Mouse (Mus musculus) heart, embryonic 15.5 days (tissue): ENCODE results near the gene Ccdc34. TPM values are rescaled to one million over a fixed set of nuclear protein-coding genes. Genes with fewer than 3 reads are reported as not detected.
"Not testable (repeated sequence)": the region's sequence is repeated elsewhere in the genome, so short reads cannot be mapped to it uniquely, and the experiment has no call there.

ENCODE experiments used
- ATAC-seq: fragments of 200-750 bp; cut with Nextera tagmentation; replicated peaks from 2 replicates; pipeline ENCODE4 v1.8.0; 2017; ENCODE audit warnings: low read depth, moderate TSS enrichment; ENCODE audit not compliant: insufficient number of reproducible peaks, insufficient read depth, low FRiP score
- H3K27ac ChIP-seq: fragments of 300-500 bp; sonication (generic); 2 replicates; pipeline ENCODE4 v1.5.1; 2015; ENCODE audit warnings: mild to moderate bottlenecking, inconsistent platforms
- H3K27me3 ChIP-seq: fragments of 300-500 bp; sonication (generic); 2 replicates; pipeline ENCODE4 v1.6.1; 2015; ENCODE audit warnings: inconsistent platforms
- H3K36me3 ChIP-seq: fragments of 300-500 bp; sonication (generic); 2 replicates; pipeline ENCODE4 v1.6.1; 2015; ENCODE audit warnings: mild to moderate bottlenecking, inconsistent platforms
- H3K4me1 ChIP-seq: fragments of 300-500 bp; sonication (generic); replicated peaks from 2 replicates; pipeline ENCODE4 v1.6.1; 2015; ENCODE audit warnings: inconsistent platforms
- H3K4me2 ChIP-seq: fragments of 300-500 bp; sonication (generic); 2 replicates; pipeline ENCODE4 v1.6.1; 2015; ENCODE audit warnings: inconsistent platforms, mild to moderate bottlenecking, moderate library complexity
- H3K4me3 ChIP-seq: fragments of 300-500 bp; sonication (generic); 2 replicates; pipeline ENCODE4 v1.5.1; 2015; ENCODE audit warnings: mild to moderate bottlenecking, inconsistent platforms
- H3K9ac ChIP-seq: fragments of 300-500 bp; sonication (generic); 2 replicates; pipeline ENCODE4 v1.6.1; 2015; ENCODE audit warnings: mild to moderate bottlenecking, inconsistent platforms
- H3K9me3 ChIP-seq: fragments of 300-500 bp; sonication (generic); replicated peaks from 2 replicates; pipeline ENCODE4 v1.6.1; 2016; ENCODE audit warnings: inconsistent platforms
- WGBS: fragments of 180-500 bp; shearing (Covaris S2); methylation state at CpG from one replicate; pipeline ENCODE4 v1.1.7; 2015; ENCODE audit warnings: mixed read lengths; 5-methylcytosine and 5-hydroxymethylcytosine counted together
- polyA plus RNA-seq: library from polyadenylated mRNA; unstranded; fragments of >200 nt; fragmentation: Nextera tagmentation; extraction: Ambion mirVana; gene quantifications from 2 replicates; pipeline ENCODE4 v1.2.1, GENCODE M21; 2015

The Ccdc34 gene
- polyA plus RNA-seq, 1 experiment from 2014 or later: 29.8 TPM

- no peak for ATAC-seq
- no peak overlapping the region for H3K27ac ChIP-seq
- H3K27me3 ChIP-seq: no peaks in the 10 kb centered on the region
- H3K36me3 ChIP-seq: no peaks in the 10 kb centered on the region
- H3K4me3 ChIP-seq: no peak overlapping the region
- WGBS: 87% methylated on average over 2 of the region's 2 CpGs
- H3K4me1 ChIP-seq: no peaks in the 10 kb centered on the region
- no peak overlapping the region for H3K9ac ChIP-seq
- no peaks in the 10 kb centered on the region for H3K9me3 ChIP-seq
- H3K4me2 ChIP-seq: no peak overlapping the region
These were observed 65.4 kb downstream of the Ccdc34 start for GRCm38 (mm10) chr2:110082975-110083374.

DNA sequence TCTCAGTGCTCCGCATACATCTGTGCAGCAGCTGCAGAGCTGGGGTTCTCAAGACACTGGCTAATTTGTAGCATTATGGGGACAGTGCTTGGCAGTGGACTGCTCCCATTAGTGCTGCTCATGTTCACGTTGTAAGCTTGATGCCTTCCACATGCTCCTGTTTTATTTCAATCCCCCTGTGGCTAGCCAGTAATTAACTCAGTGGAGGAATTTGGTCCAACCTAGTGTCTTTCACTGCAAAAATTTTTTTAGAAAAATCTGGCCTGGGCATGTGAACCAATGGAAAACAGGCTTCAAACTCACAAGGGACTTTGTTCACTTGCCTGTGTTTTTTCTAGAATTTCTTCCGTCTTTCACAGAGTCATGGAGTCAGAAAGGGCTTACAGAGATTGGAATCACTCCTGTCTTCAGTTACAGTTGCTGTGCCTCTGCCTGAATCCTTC, 68.1 kb downstream of the Ccdc34 start:
- H3K4me2 ChIP-seq: no peak overlapping the region
- no peaks in the 10 kb centered on the region for H3K9me3 ChIP-seq
- H3K27me3 ChIP-seq: no peaks in the 10 kb centered on the region
- no peak overlapping the region for H3K9ac ChIP-seq
- H3K27ac ChIP-seq: no peak overlapping the region
- WGBS: 65% methylated on average over 3 of the region's 3 CpGs
- no peaks in the 10 kb centered on the region for H3K36me3 ChIP-seq
- no peak overlapping the region for H3K4me3 ChIP-seq
- no peaks in the 10 kb centered on the region for H3K4me1 ChIP-seq
- no peak; the same call in 1 of the 2 replicates for ATAC-seq

DNA sequence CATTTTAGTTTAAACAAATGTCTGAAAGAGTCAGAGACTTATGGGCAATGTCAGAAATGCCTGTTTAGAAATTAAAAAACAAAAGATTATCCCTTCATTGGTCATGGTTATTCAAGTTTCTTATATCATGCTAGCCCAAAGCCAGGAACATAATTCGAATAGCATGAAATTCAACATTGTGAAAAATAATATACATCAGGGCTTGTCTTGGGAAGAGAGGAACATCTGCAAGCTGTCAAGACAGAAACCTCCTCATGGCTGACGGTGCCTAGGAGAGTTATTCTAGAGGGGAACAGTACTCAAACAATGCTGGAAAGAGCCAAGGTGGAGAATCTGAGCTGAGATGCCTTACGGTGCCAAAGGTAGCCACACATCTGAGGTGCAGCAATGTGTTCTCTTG, 96.5 kb downstream of the Ccdc34 start:
- H3K27ac ChIP-seq: no peak overlapping the region
- 76% methylated on average over 3 of the region's 3 CpGs for WGBS
- ATAC-seq: no peak

GRCm38 (mm10) chr2:110129396-110129795, 111.8 kb downstream of the Ccdc34 start:
- Histone ChIP-seq H3K4me3 (no peak overlapping the region), H3K4me2 (no peak overlapping the region), H3K9me3 (no peaks in the 10 kb centered on the region), H3K9ac (no peak overlapping the region), H3K27ac (no peak overlapping the region), H3K36me3 (no peaks in the 10 kb centered on the region), H3K4me1 (no peaks in the 10 kb centered on the region), H3K27me3 (no peaks in the 10 kb centered on the region)
- no peak for ATAC-seq
- WGBS: 73% methylated on average over 2 of the region's 2 CpGs

More for the DNA sequence above, 96.5 kb downstream of the Ccdc34 start:
- no peaks in the 10 kb centered on the region for H3K9me3 ChIP-seq
- no peak overlapping the region for H3K4me3 ChIP-seq
- H3K4me2 ChIP-seq: no peak overlapping the region
- no peaks in the 10 kb centered on the region for H3K27me3 ChIP-seq
- H3K4me1 ChIP-seq: no peaks in the 10 kb centered on the region
- no peak overlapping the region for H3K9ac ChIP-seq
- no peaks in the 10 kb centered on the region for H3K36me3 ChIP-seq

- Histone ChIP-seq H3K36me3 (no peaks in the 10 kb centered on the region), H3K27ac (no peak overlapping the region), H3K9me3 (no peaks in the 10 kb centered on the region), H3K4me1 (no peaks in the 10 kb centered on the region), H3K9ac (no peak overlapping the region), H3K27me3 (no peaks in the 10 kb centered on the region), H3K4me2 (no peak overlapping the region), H3K4me3 (no peak overlapping the region)
- WGBS: 28% methylated on average over 2 of the region's 2 CpGs
- no peak for ATAC-seq
These were observed 114.0 kb downstream of the Ccdc34 start for GRCm38 (mm10) chr2:110131573-110131972.

GRCm38 (mm10) chr2:110133356-110134115, 115.9 kb downstream of the Ccdc34 start:
- ATAC-seq: no peak
- H3K9me3 ChIP-seq: no peaks in the 10 kb centered on the region
- H3K9ac ChIP-seq: no peak overlapping the region
- no peaks in the 10 kb centered on the region for H3K36me3 ChIP-seq
- H3K27ac ChIP-seq: no peak overlapping the region
- no peak overlapping the region for H3K4me2 ChIP-seq
- H3K4me1 ChIP-seq: no peaks in the 10 kb centered on the region
- H3K27me3 ChIP-seq: no peaks in the 10 kb centered on the region
- no peak overlapping the region for H3K4me3 ChIP-seq
- WGBS: 79% methylated on average over 3 of the region's 3 CpGs

GRCm38 (mm10) chr2:110134765-110135594, 117.4 kb downstream of the Ccdc34 start:
- Histone ChIP-seq H3K4me1 (no peaks in the 10 kb centered on the region), H3K36me3 (no peaks in the 10 kb centered on the region), H3K9ac (no peak overlapping the region), H3K27ac (no peak overlapping the region), H3K27me3 (no peaks in the 10 kb centered on the region), H3K4me3 (no peak overlapping the region), H3K9me3 (no peaks in the 10 kb centered on the region), H3K4me2 (no peak overlapping the region)
- 68% methylated on average over 2 of the region's 2 CpGs for WGBS
- no peak for ATAC-seq

DNA sequence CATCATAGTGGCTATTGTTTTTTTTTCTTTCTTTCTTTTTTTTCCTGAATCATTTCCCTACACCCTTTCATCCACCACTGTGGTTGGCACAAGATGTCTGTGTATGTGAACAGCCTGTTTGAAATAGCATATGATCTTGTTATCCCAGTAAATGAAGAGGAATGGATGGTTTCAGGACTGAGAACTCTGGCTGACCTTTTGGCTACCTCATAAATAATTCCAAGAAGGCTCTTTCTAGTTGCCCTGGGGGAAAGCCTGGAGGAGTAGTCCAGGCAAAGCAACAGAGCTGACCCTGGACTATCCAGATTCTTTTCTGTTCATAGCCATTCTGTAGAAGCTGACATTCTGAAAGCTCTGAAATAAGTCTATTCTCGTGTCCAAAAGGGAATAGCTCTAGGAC, 119.7 kb downstream of the Ccdc34 start:
- Histone ChIP-seq H3K9me3 (no peaks in the 10 kb centered on the region), H3K27me3 (no peaks in the 10 kb centered on the region), H3K4me2 (no peak overlapping the region), H3K4me3 (no peak overlapping the region), H3K27ac (no peak overlapping the region), H3K9ac (no peak overlapping the region), H3K36me3 (no peaks in the 10 kb centered on the region), H3K4me1 (no peaks in the 10 kb centered on the region)
- no peak for ATAC-seq
- 65% methylated on average over 1 of the region's 1 CpGs for WGBS

DNA sequence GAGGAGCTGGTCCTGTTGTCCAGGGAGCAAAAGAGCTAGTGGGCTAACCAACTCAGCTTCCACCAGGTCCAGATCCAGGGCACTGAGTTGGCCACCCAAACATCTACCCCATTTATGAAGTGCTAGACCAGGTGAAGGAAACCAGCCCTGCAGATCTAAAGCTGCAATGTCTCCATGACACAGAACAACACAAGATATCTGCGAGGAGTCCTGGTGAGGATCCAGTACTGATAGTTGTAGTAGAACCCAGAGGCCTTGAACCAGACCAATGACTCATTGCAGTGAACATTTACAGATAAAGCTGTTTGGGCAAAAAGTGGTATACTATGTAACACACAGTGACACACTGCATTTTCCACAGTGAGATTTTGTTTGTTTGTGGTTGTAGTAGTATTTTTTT, 120.5 kb downstream of the Ccdc34 start:
- no peaks in the 10 kb centered on the region for H3K36me3 ChIP-seq
- no peaks in the 10 kb centered on the region for H3K9me3 ChIP-seq
- 82% methylated on average over 1 of the region's 1 CpGs for WGBS
- H3K27me3 ChIP-seq: no peaks in the 10 kb centered on the region
- H3K4me2 ChIP-seq: no peak overlapping the region
- H3K4me1 ChIP-seq: no peaks in the 10 kb centered on the region
- no peak overlapping the region for H3K4me3 ChIP-seq
- no peak overlapping the region for H3K27ac ChIP-seq
- no peak overlapping the region for H3K9ac ChIP-seq
- no peak for ATAC-seq

GRCm38 (mm10) chr2:110147980-110148379, 130.4 kb downstream of the Ccdc34 start:
- H3K4me1 ChIP-seq, H3K4me3 ChIP-seq, H3K27me3 ChIP-seq, H3K9me3 ChIP-seq, H3K4me2 ChIP-seq, H3K36me3 ChIP-seq, ATAC-seq, H3K9ac ChIP-seq, H3K27ac ChIP-seq: not testable (repeated sequence)

GRCm38 (mm10) chr2:110149246-110149645, 131.6 kb downstream of the Ccdc34 start:
- H3K27ac ChIP-seq: no peak overlapping the region
- ATAC-seq: no peak
- H3K36me3 ChIP-seq: no peaks in the 10 kb centered on the region
- no peak overlapping the region for H3K9ac ChIP-seq
- no peak overlapping the region for H3K4me2 ChIP-seq
- no peaks in the 10 kb centered on the region for H3K9me3 ChIP-seq
- no peaks in the 10 kb centered on the region for H3K4me1 ChIP-seq
- H3K4me3 ChIP-seq: no peak overlapping the region
- no peaks in the 10 kb centered on the region for H3K27me3 ChIP-seq
